Mouse (Mus musculus): ENCODE data around the gene Il27. TPM values are rescaled to one million over a fixed set of nuclear protein-coding genes. Genes with fewer than 3 reads are reported as not detected.
A peak's percentile ranks its signal among the peaks of the same experiment; 100 is the strongest.

Il27 gene
- polyA plus RNA-seq, 1 experiment from 2014 or later = not detected

- H3K9me3 ChIP-seq (replicated peaks) = no peaks in the 10 kb centered on the region
- H3K36me3 ChIP-seq = no peaks in the 10 kb centered on the region
- no peak for DNase-seq (ENCODE audit: low spot score)
- no peak overlapping the region for H3K27ac ChIP-seq
- H3K4me3 ChIP-seq = no peak overlapping the region
- peaks cover 3% of the 10 kb centered on the region for H3K4me1 ChIP-seq
- 81% methylated on average over 5 of the region's 5 CpGs for WGBS
- peaks cover 4% of the 10 kb centered on the region; the same call in 1 of the 2 replicates for H3K27me3 ChIP-seq (ENCODE audit: low read depth, poor library complexity, severe bottlenecking)
Measured at GRCm38 (mm10) chr7:126595890-126596289, 1.1 kb upstream of the Il27 start.

GRCm38 (mm10) chr7:126587779-126588178 is 7.0 kb downstream of the Il27 start:
- Histone ChIP-seq H3K36me3 (no peaks in the 10 kb centered on the region), H3K4me3 (peak overlapping the region; percentile 21), H3K27ac (peak overlapping the region; percentile 66), H3K4me1 (peaks cover 18% of the 10 kb centered on the region), H3K27me3 (ENCODE audit: low read depth, poor library complexity, severe bottlenecking) (peaks cover 45% of the 10 kb centered on the region), H3K9me3 (replicated peaks) (no peaks in the 10 kb centered on the region)
- peak; percentile 80 for DNase-seq (ENCODE audit: low spot score)
- 4% methylated on average over 16 of the region's 16 CpGs for WGBS

GRCm38 (mm10) chr7:126586839-126587238 is 7.9 kb downstream of the Il27 start:
- Histone ChIP-seq H3K36me3 (no peaks in the 10 kb centered on the region), H3K4me1 (peaks cover 24% of the 10 kb centered on the region), H3K9me3 (replicated peaks) (no peaks in the 10 kb centered on the region), H3K4me3 (no peak overlapping the region), H3K27ac (peak overlapping the region; percentile 66; the same call in 1 of the 2 replicates), H3K27me3 (ENCODE audit: low read depth, poor library complexity, severe bottlenecking) (peaks cover 41% of the 10 kb centered on the region)
- 68% methylated on average over 8 of the region's 8 CpGs for WGBS
- DNase-seq (ENCODE audit: low spot score) = no peak

GRCm38 (mm10) chr7:126585717-126586116 is 9.0 kb downstream of the Il27 start, which contains the start of gene Cln3:
TSS of gene Cln3 (minus strand) at chr7:126585817.
- WGBS = 72% methylated on average over 6 of the region's 6 CpGs
- H3K4me3 ChIP-seq = no peak within 1 kb of the TSS

GRCm38 (mm10) chr7:126584506-126584977 is 10.2 kb downstream of the Il27 start, which contains the start of gene Apobr:
TSS of gene Apobr (plus strand) at chr7:126584942.
- no peak for DNase-seq (ENCODE audit: low spot score)
- peak within 1 kb of the TSS; percentile 67 for H3K4me3 ChIP-seq

More at GRCm38 (mm10) chr7:126585717-126586116, 9.0 kb downstream of the Il27 start, which contains the start of gene Cln3:
- Histone ChIP-seq H3K27ac (no peak within 1 kb of the TSS), H3K4me1 (peaks cover 24% of the 10 kb centered on the region), H3K36me3 (0 out of 2 replicates have a peak, but pooled peaks cover 2% of the 10 kb centered on the region), H3K9me3 (replicated peaks) (no peaks in the 10 kb centered on the region), H3K27me3 (ENCODE audit: low read depth, poor library complexity, severe bottlenecking) (peaks cover 41% of the 10 kb centered on the region)
- DNase-seq (ENCODE audit: low spot score) = no peak

GRCm38 (mm10) chr7:126583761-126584160 is 11.0 kb downstream of the Il27 start:
- H3K9me3 ChIP-seq (replicated peaks) = no peaks in the 10 kb centered on the region
- peak overlapping the region; percentile 67 for H3K4me3 ChIP-seq
- peaks cover 24% of the 10 kb centered on the region for H3K4me1 ChIP-seq
- 50% methylated on average over 6 of the region's 6 CpGs for WGBS
- peaks cover 12% of the 10 kb centered on the region; the same call in 1 of the 2 replicates for H3K36me3 ChIP-seq
- no peak for DNase-seq (ENCODE audit: low spot score)
- peaks cover 35% of the 10 kb centered on the region for H3K27me3 ChIP-seq (ENCODE audit: low read depth, poor library complexity, severe bottlenecking)
- peak overlapping the region; percentile 92 for H3K27ac ChIP-seq

More at GRCm38 (mm10) chr7:126584506-126584977, 10.2 kb downstream of the Il27 start, which contains the start of gene Apobr:
- Histone ChIP-seq H3K9me3 (replicated peaks) (no peaks in the 10 kb centered on the region), H3K36me3 (peaks cover 8% of the 10 kb centered on the region; the same call in 1 of the 2 replicates), H3K4me1 (peaks cover 24% of the 10 kb centered on the region), H3K27me3 (ENCODE audit: low read depth, poor library complexity, severe bottlenecking) (peaks cover 41% of the 10 kb centered on the region), H3K27ac (peak within 1 kb of the TSS; percentile 92)
- 78% methylated on average over 8 of the region's 8 CpGs for WGBS

- DNase-seq (ENCODE audit: low spot score) = peak; percentile 90
- peaks cover 24% of the 10 kb centered on the region for H3K4me1 ChIP-seq
- H3K27ac ChIP-seq = peak overlapping the region; percentile 92
- no peaks in the 10 kb centered on the region for H3K9me3 ChIP-seq (replicated peaks)
- 2% methylated on average over 22 of the region's 22 CpGs for WGBS
- H3K4me3 ChIP-seq = peak overlapping the region; percentile 67
- H3K27me3 ChIP-seq (ENCODE audit: low read depth, poor library complexity, severe bottlenecking) = peaks cover 35% of the 10 kb centered on the region
- peaks cover 12% of the 10 kb centered on the region; the same call in 1 of the 2 replicates for H3K36me3 ChIP-seq
Measured at GRCm38 (mm10) chr7:126583251-126583709, 11.5 kb downstream of the Il27 start.

- H3K9me3 ChIP-seq (replicated peaks) = no peaks in the 10 kb centered on the region
- WGBS = 3% methylated on average over 20 of the region's 20 CpGs
- peaks cover 13% of the 10 kb centered on the region for H3K36me3 ChIP-seq
- H3K4me3 ChIP-seq = peak overlapping the region; percentile 67
- H3K4me1 ChIP-seq = peaks cover 18% of the 10 kb centered on the region
- peak; percentile 68 for DNase-seq (ENCODE audit: low spot score)
- peaks cover 35% of the 10 kb centered on the region for H3K27me3 ChIP-seq (ENCODE audit: low read depth, poor library complexity, severe bottlenecking)
- peak overlapping the region; percentile 92 for H3K27ac ChIP-seq
Measured at GRCm38 (mm10) chr7:126582759-126583158, 12.0 kb downstream of the Il27 start.

- Histone ChIP-seq H3K4me1 (peaks cover 15% of the 10 kb centered on the region), H3K4me3 (0 out of 2 replicates have a peak overlapping the region, but pooled peaks have one; percentile 67), H3K27ac (no peak overlapping the region), H3K36me3 (peaks cover 19% of the 10 kb centered on the region), H3K27me3 (ENCODE audit: low read depth, poor library complexity, severe bottlenecking) (peaks cover 25% of the 10 kb centered on the region), H3K9me3 (replicated peaks) (no peaks in the 10 kb centered on the region)
- 94% methylated on average over 6 of the region's 6 CpGs for WGBS
- no peak for DNase-seq (ENCODE audit: low spot score)
Measured at GRCm38 (mm10) chr7:126581661-126582060, 13.1 kb downstream of the Il27 start.

GRCm38 (mm10) chr7:126579172-126579571 is 15.6 kb downstream of the Il27 start:
- WGBS = 56% methylated on average over 8 of the region's 8 CpGs
- no peak overlapping the region for H3K4me3 ChIP-seq
- H3K27me3 ChIP-seq (ENCODE audit: low read depth, poor library complexity, severe bottlenecking) = peaks cover under 1% of the 10 kb centered on the region; the same call in 1 of the 2 replicates
- DNase-seq (ENCODE audit: low spot score) = peak; percentile 58
- H3K36me3 ChIP-seq = peaks cover 32% of the 10 kb centered on the region
- no peaks in the 10 kb centered on the region for H3K9me3 ChIP-seq (replicated peaks)
- peaks cover 15% of the 10 kb centered on the region for H3K4me1 ChIP-seq
- no peak overlapping the region for H3K27ac ChIP-seq

- Histone ChIP-seq H3K36me3 (peaks cover 44% of the 10 kb centered on the region), H3K4me3 (no peak overlapping the region), H3K27me3 (ENCODE audit: low read depth, poor library complexity, severe bottlenecking) (no peaks in the 10 kb centered on the region), H3K9me3 (replicated peaks) (no peaks in the 10 kb centered on the region), H3K27ac (no peak overlapping the region), H3K4me1 (peaks cover 2% of the 10 kb centered on the region)
- peak; percentile 71 for DNase-seq (ENCODE audit: low spot score)
- 56% methylated on average over 8 of the region's 8 CpGs for WGBS
Measured at GRCm38 (mm10) chr7:126576946-126577345, 17.8 kb downstream of the Il27 start.

- H3K4me3 ChIP-seq = peak within 1 kb of the TSS; percentile 86
- H3K9me3 ChIP-seq (replicated peaks) = no peaks in the 10 kb centered on the region
- DNase-seq (ENCODE audit: low spot score) = peak; percentile 91
- WGBS = under 1% methylated on average over 46 of the region's 46 CpGs
- peaks cover 9% of the 10 kb centered on the region for H3K4me1 ChIP-seq
- peak within 1 kb of the TSS; percentile 89 for H3K27ac ChIP-seq
- peaks cover 37% of the 10 kb centered on the region for H3K36me3 ChIP-seq
- no peaks in the 10 kb centered on the region for H3K27me3 ChIP-seq (ENCODE audit: low read depth, poor library complexity, severe bottlenecking)
Measured at GRCm38 (mm10) chr7:126566094-126566765, 28.5 kb downstream of the Il27 start, which contains the start of gene Eif3c. TSS of gene Eif3c (minus strand) at chr7:126566411.

GRCm38 (mm10) chr7:126565693-126566092 is 29.0 kb downstream of the Il27 start:
- DNase-seq (ENCODE audit: low spot score) = no peak
- peaks cover 9% of the 10 kb centered on the region for H3K4me1 ChIP-seq
- no peaks in the 10 kb centered on the region for H3K9me3 ChIP-seq (replicated peaks)
- WGBS = 1% methylated on average over 28 of the region's 28 CpGs
- H3K27ac ChIP-seq = peak overlapping the region; percentile 89
- H3K4me3 ChIP-seq = peak overlapping the region; percentile 86
- peaks cover 42% of the 10 kb centered on the region for H3K36me3 ChIP-seq
- H3K27me3 ChIP-seq (ENCODE audit: low read depth, poor library complexity, severe bottlenecking) = no peaks in the 10 kb centered on the region

Measured in limb, embryonic 10.5 days (tissue).